Mouse (Mus musculus) liver, embryonic 14.5 days (tissue): ENCODE results near the gene Gfer. TPM values are rescaled to one million over a fixed set of nuclear protein-coding genes. Genes with fewer than 3 reads are reported as not detected.
A peak's percentile ranks its signal among the peaks of the same experiment; 100 is the strongest.
"Not testable (repeated sequence)": the region's sequence is repeated elsewhere in the genome, so short reads cannot be mapped to it uniquely, and the experiment has no call there.

Source experiments
- ATAC-seq: fragments of 200-750 bp; cut with Nextera tagmentation; 2 replicates; pipeline ENCODE4 v1.8.0; 2017; ENCODE audit warnings: moderate number of reproducible peaks, mild to moderate bottlenecking, moderate library complexity; ENCODE audit not compliant: insufficient read depth
- DNase-seq, 3 experiments: peaks; one replicate each; pipeline ENCODE4 v3.0.0-alpha.2; 2012 to 2013; ENCODE audit warnings: low read depth in 3 of 3, low spot score in 3 of 3
- H3K27ac ChIP-seq: fragments of 300-500 bp; sonication (generic); 2 replicates; pipeline ENCODE4 v1.5.1; 2014; ENCODE audit warnings: moderate library complexity, mild to moderate bottlenecking, control low read depth, inconsistent platforms
- H3K27me3 ChIP-seq: fragments of 300-500 bp; sonication (generic); 2 replicates; pipeline ENCODE4 v1.6.1; 2014; ENCODE audit warnings: mild to moderate bottlenecking, low read length, moderate library complexity; ENCODE audit not compliant: control insufficient read depth, insufficient read depth
- H3K36me3 ChIP-seq: fragments of 300-500 bp; sonication (generic); replicated peaks from 2 replicates; pipeline ENCODE4 v1.6.1; 2014; ENCODE audit warnings: low read depth; ENCODE audit not compliant: control insufficient read depth, insufficient read depth
- H3K4me1 ChIP-seq, 2 experiments: fragments of 200-500 bp in 1 of 2; fragments of 300-500 bp in 1 of 2; sonication (generic) in 1 of 2; replicated peaks; 2 replicates each; pipeline ENCODE4 v1.6.1; 2012 to 2014; ENCODE audit warnings: antibody characterized with exemption in 1 of 2, inconsistent platforms in 1 of 2, low read length in 1 of 2; ENCODE audit not compliant: control insufficient read depth in 2 of 2, insufficient read depth in 2 of 2
- H3K4me2 ChIP-seq: fragments of 300-500 bp; sonication (generic); 2 replicates; pipeline ENCODE4 v1.6.1; 2014; ENCODE audit warnings: low read depth, mild to moderate bottlenecking, control low read depth, moderate library complexity
- H3K4me3 ChIP-seq, 2 experiments: fragments of 200-500 bp in 1 of 2; fragments of 300-500 bp in 1 of 2; sonication (generic) in 1 of 2; 2 replicates each; pipeline ENCODE4 v1.5.1; 2012 to 2014; ENCODE audit warnings: low read depth in 2 of 2, low read length in 2 of 2, mild to moderate bottlenecking in 2 of 2, control low read depth in 1 of 2, inconsistent platforms in 1 of 2, moderate library complexity in 1 of 2; ENCODE audit not compliant: insufficient read depth in 1 of 2
- H3K9ac ChIP-seq: fragments of 300-500 bp; sonication (generic); replicated peaks from 2 replicates; pipeline ENCODE4 v1.6.1; 2014; ENCODE audit warnings: mild to moderate bottlenecking, control low read depth, moderate library complexity
- H3K9me3 ChIP-seq: fragments of 300-500 bp; sonication (generic); 2 replicates; pipeline ENCODE4 v1.6.1; 2016; ENCODE audit warnings: low read length, mixed read lengths; ENCODE audit not compliant: control insufficient read depth
- CTCF ChIP-seq: IDR thresholded peaks from 2 replicates; pipeline ENCODE4 v1.5.1; 2016; ENCODE audit warnings: antibody characterized with exemption, low read depth, control low read depth
- EP300 ChIP-seq: IDR thresholded peaks from 2 replicates; pipeline ENCODE4 v1.6.1; 2016; ENCODE audit warnings: antibody characterized with exemption, low read depth
- WGBS: fragments of 180-500 bp; shearing (Covaris S2); extraction: QIAGEN DNeasy Blood & Tissue Kit; methylation state at CpG from one replicate; pipeline ENCODE4 v1.1.7; 2014; ENCODE audit not compliant: insufficient replicate concordance; 5-methylcytosine and 5-hydroxymethylcytosine counted together
- polyA plus RNA-seq, 2 experiments: library from polyadenylated mRNA; depleted of rRNA in 1 of 2; stranded (reverse) in 1 of 2; unstranded in 1 of 2; fragments of >200 nt; fragmentation: Nextera tagmentation in 1 of 2; extraction: Ambion mirVana in 1 of 2; gene quantifications; 2 replicates each; pipeline versions ENCODE4 v1.2.1 to v1.2.3; 2012 to 2014

Gene Gfer
- polyA plus RNA-seq, 2 experiments = 19.5 to 32.3 TPM

GRCm38 (mm10) chr17:24722220-24722924 is 26.4 kb upstream of the Gfer start:
- ATAC-seq = no peak
- Histone ChIP-seq H3K4me1 (peaks cover 16 to 23% of the 10 kb centered on the region in 2 experiments), H3K9me3 (no peaks in the 10 kb centered on the region), H3K4me2 (peak overlapping the region; percentile 92), H3K27ac (peak overlapping the region; percentile 84), H3K27me3 (no peaks in the 10 kb centered on the region), H3K9ac (peak overlapping the region; percentile 96), H3K36me3 (peaks cover 19% of the 10 kb centered on the region), H3K4me3 (peak overlapping the region; percentile 54 to 96)
- 11% methylated on average over 13 of the region's 13 CpGs for WGBS
- TF ChIP-seq EP300 (0 out of 2 replicates have a peak, but pooled peaks have one; percentile 5), CTCF (no peak)
- no peak for DNase-seq

- ATAC-seq, DNase-seq, H3K27me3 ChIP-seq, H3K9me3 ChIP-seq: not testable (repeated sequence)
- Histone ChIP-seq H3K9ac (peak overlapping the region; percentile 96), H3K27ac (peak overlapping the region; percentile 84), H3K4me1 (peaks cover 16 to 23% of the 10 kb centered on the region in 2 experiments), H3K4me2 (peak overlapping the region; percentile 92), H3K36me3 (peaks cover 19% of the 10 kb centered on the region), H3K4me3 (peak overlapping the region; percentile 67 to 96)
- WGBS = 8% methylated on average over 7 of the region's 7 CpGs
- TF ChIP-seq EP300 = 0 out of 2 replicates have a peak, but pooled peaks have one; percentile 11
Observed at GRCm38 (mm10) chr17:24721383-24721955, 25.5 kb upstream of the Gfer start.

GRCm38 (mm10) chr17:24720616-24721015 is 24.7 kb upstream of the Gfer start:
- H3K9me3 ChIP-seq, ATAC-seq, DNase-seq, H3K27me3 ChIP-seq: not testable (repeated sequence)
- H3K9ac ChIP-seq = peak overlapping the region; percentile 90
- H3K36me3 ChIP-seq = peaks cover 19% of the 10 kb centered on the region
- WGBS = under 1% methylated on average over 10 of the region's 11 CpGs
- H3K4me3 ChIP-seq = peak overlapping the region; percentile 96 to 97
- peak overlapping the region; percentile 92 for H3K4me2 ChIP-seq
- peaks cover 16 to 23% of the 10 kb centered on the region in 2 experiments for H3K4me1 ChIP-seq
- peak overlapping the region; percentile 64 for H3K27ac ChIP-seq

- peak overlapping the region; percentile 92 for H3K4me2 ChIP-seq
- H3K36me3 ChIP-seq = peaks cover 19% of the 10 kb centered on the region
- ATAC-seq (peak; percentile 90), DNase-seq (peak; percentile 96)
- peak overlapping the region; percentile 70 for H3K27ac ChIP-seq
- peaks cover 16 to 23% of the 10 kb centered on the region in 2 experiments for H3K4me1 ChIP-seq
- no peak for TF ChIP-seq CTCF
- peak; percentile 54 for TF ChIP-seq EP300
- under 1% methylated on average over 61 of the region's 61 CpGs for WGBS
- H3K4me3 ChIP-seq = peak overlapping the region; percentile 96 to 97
- H3K9me3 ChIP-seq = no peaks in the 10 kb centered on the region
- peak overlapping the region; percentile 95 for H3K9ac ChIP-seq
- H3K27me3 ChIP-seq = no peaks in the 10 kb centered on the region
Observed at GRCm38 (mm10) chr17:24719494-24720222, 23.7 kb upstream of the Gfer start.

- H3K27me3 ChIP-seq, DNase-seq, ATAC-seq, H3K27ac ChIP-seq, H3K9me3 ChIP-seq: not testable (repeated sequence)
- H3K4me3 ChIP-seq = peak overlapping the region; percentile 96 to 97
- H3K36me3 ChIP-seq = peaks cover 19% of the 10 kb centered on the region
- H3K4me1 ChIP-seq = peaks cover 16 to 22% of the 10 kb centered on the region in 2 experiments
- WGBS = 30% methylated on average over 5 of the region's 5 CpGs
- H3K4me2 ChIP-seq = peak overlapping the region; percentile 92
- peak; percentile 30; the same call in 1 of the 2 replicates for TF ChIP-seq CTCF
- H3K9ac ChIP-seq = peak overlapping the region; percentile 95
Observed at GRCm38 (mm10) chr17:24718938-24719337, 23.0 kb upstream of the Gfer start.
